Mouse (Mus musculus): ENCODE data around the gene Usp28. TPM values are rescaled to one million over a fixed set of nuclear protein-coding genes. Genes with fewer than 3 reads are reported as not detected.
A peak's percentile ranks its signal among the peaks of the same experiment; 100 is the strongest.

The Usp28 gene
- polyA plus RNA-seq, 1 experiment from 2014 or later, result 5.5 TPM

- peak; percentile 45 for TF ChIP-seq CTCF (IDR thresholded peaks at IDR 0.05; ENCODE audit: low read depth)
- H3K36me3 ChIP-seq (ENCODE audit: control insufficient read depth, insufficient read depth), result peaks cover under 1% of the 10 kb centered on the region; the same call in 1 of the 2 replicates
- H3K4me1 ChIP-seq (replicated peaks; ENCODE audit: control insufficient read depth, insufficient read depth, low read length), result no peaks in the 10 kb centered on the region
- no peak overlapping the region for H3K9ac ChIP-seq (ENCODE audit: low read depth, low read length)
- no peaks in the 10 kb centered on the region for H3K9me3 ChIP-seq (ENCODE audit: control insufficient read depth)
- no peak overlapping the region for H3K4me3 ChIP-seq (ENCODE audit: low read depth, low read length)
- H3K4me2 ChIP-seq (replicated peaks; ENCODE audit: low read depth), result no peak overlapping the region
- no peak overlapping the region for H3K27ac ChIP-seq (ENCODE audit: low read depth, low read length)
- WGBS, result 97% methylated on average over 1 of the region's 1 CpGs
- ATAC-seq, result no peak
- H3K27me3 ChIP-seq (replicated peaks; ENCODE audit: control insufficient read depth, insufficient read depth, low read length), result no peaks in the 10 kb centered on the region
These were observed 10.6 kb downstream of the Usp28 start for GRCm38 (mm10) chr9:48995735-48996134.

GRCm38 (mm10) chr9:48999256-48999655 is 14.1 kb downstream of the Usp28 start:
- ATAC-seq, result no peak

GRCm38 (mm10) chr9:49015824-49016223 is 30.6 kb downstream of the Usp28 start:
- TF ChIP-seq CTCF (IDR thresholded peaks at IDR 0.05; ENCODE audit: low read depth), result no peak
- no peaks in the 10 kb centered on the region for H3K9me3 ChIP-seq (ENCODE audit: control insufficient read depth)
- no peaks in the 10 kb centered on the region for H3K4me1 ChIP-seq (replicated peaks; ENCODE audit: control insufficient read depth, insufficient read depth, low read length)
- no peak overlapping the region for H3K4me2 ChIP-seq (replicated peaks; ENCODE audit: low read depth)
- ATAC-seq, result no peak
- H3K27me3 ChIP-seq (replicated peaks; ENCODE audit: control insufficient read depth, insufficient read depth, low read length), result no peaks in the 10 kb centered on the region
- no peak overlapping the region for H3K27ac ChIP-seq (ENCODE audit: low read depth, low read length)
- H3K4me3 ChIP-seq (ENCODE audit: low read depth, low read length), result no peak overlapping the region
- WGBS, result 71% methylated on average over 7 of the region's 7 CpGs
- peaks cover 31% of the 10 kb centered on the region for H3K36me3 ChIP-seq (ENCODE audit: control insufficient read depth, insufficient read depth)
- H3K9ac ChIP-seq (ENCODE audit: low read depth, low read length), result no peak overlapping the region

More at GRCm38 (mm10) chr9:48999256-48999655, 14.1 kb downstream of the Usp28 start:
- Histone ChIP-seq H3K27me3 (replicated peaks; ENCODE audit: control insufficient read depth, insufficient read depth, low read length) (no peaks in the 10 kb centered on the region), H3K27ac (ENCODE audit: low read depth, low read length) (no peak overlapping the region), H3K4me1 (replicated peaks; ENCODE audit: control insufficient read depth, insufficient read depth, low read length) (no peaks in the 10 kb centered on the region), H3K9ac (ENCODE audit: low read depth, low read length) (no peak overlapping the region), H3K9me3 (ENCODE audit: control insufficient read depth) (no peaks in the 10 kb centered on the region), H3K4me2 (replicated peaks; ENCODE audit: low read depth) (no peak overlapping the region), H3K36me3 (ENCODE audit: control insufficient read depth, insufficient read depth) (peaks cover 16% of the 10 kb centered on the region), H3K4me3 (ENCODE audit: low read depth, low read length) (no peak overlapping the region)
- TF ChIP-seq CTCF (IDR thresholded peaks at IDR 0.05; ENCODE audit: low read depth), result no peak
- WGBS, result 81% methylated on average over 6 of the region's 6 CpGs

- no peak overlapping the region for H3K4me2 ChIP-seq (replicated peaks; ENCODE audit: low read depth)
- H3K36me3 ChIP-seq (ENCODE audit: control insufficient read depth, insufficient read depth), result peaks cover 31% of the 10 kb centered on the region; the same call in 1 of the 2 replicates
- no peak for ATAC-seq
- no peak overlapping the region for H3K4me3 ChIP-seq (ENCODE audit: low read depth, low read length)
- H3K4me1 ChIP-seq (replicated peaks; ENCODE audit: control insufficient read depth, insufficient read depth, low read length), result no peaks in the 10 kb centered on the region
- no peaks in the 10 kb centered on the region for H3K9me3 ChIP-seq (ENCODE audit: control insufficient read depth)
- TF ChIP-seq CTCF (IDR thresholded peaks at IDR 0.05; ENCODE audit: low read depth), result no peak
- no peak overlapping the region for H3K9ac ChIP-seq (ENCODE audit: low read depth, low read length)
- WGBS, result over 99% methylated on average over 5 of the region's 5 CpGs
- H3K27me3 ChIP-seq (replicated peaks; ENCODE audit: control insufficient read depth, insufficient read depth, low read length), result no peaks in the 10 kb centered on the region
- H3K27ac ChIP-seq (ENCODE audit: low read depth, low read length), result no peak overlapping the region
These were observed 36.1 kb downstream of the Usp28 start for GRCm38 (mm10) chr9:49021289-49021688.

- H3K27me3 ChIP-seq (replicated peaks; ENCODE audit: control insufficient read depth, insufficient read depth, low read length), result no peaks in the 10 kb centered on the region
- TF ChIP-seq CTCF (IDR thresholded peaks at IDR 0.05; ENCODE audit: low read depth), result no peak
- H3K9ac ChIP-seq (ENCODE audit: low read depth, low read length), result no peak overlapping the region
- no peaks in the 10 kb centered on the region for H3K9me3 ChIP-seq (ENCODE audit: control insufficient read depth)
- peaks cover 36% of the 10 kb centered on the region; the same call in 1 of the 2 replicates for H3K36me3 ChIP-seq (ENCODE audit: control insufficient read depth, insufficient read depth)
- H3K4me3 ChIP-seq (ENCODE audit: low read depth, low read length), result no peak overlapping the region
- H3K4me1 ChIP-seq (replicated peaks; ENCODE audit: control insufficient read depth, insufficient read depth, low read length), result no peaks in the 10 kb centered on the region
- H3K27ac ChIP-seq (ENCODE audit: low read depth, low read length), result no peak overlapping the region
- no peak overlapping the region for H3K4me2 ChIP-seq (replicated peaks; ENCODE audit: low read depth)
- 89% methylated on average over 5 of the region's 5 CpGs for WGBS
- ATAC-seq, result no peak
These were observed 38.8 kb downstream of the Usp28 start for GRCm38 (mm10) chr9:49023956-49024355.

- Histone ChIP-seq H3K4me2 (replicated peaks; ENCODE audit: low read depth) (no peak overlapping the region), H3K4me3 (ENCODE audit: low read depth, low read length) (no peak overlapping the region), H3K27ac (ENCODE audit: low read depth, low read length) (no peak overlapping the region), H3K9ac (ENCODE audit: low read depth, low read length) (no peak overlapping the region), H3K4me1 (replicated peaks; ENCODE audit: control insufficient read depth, insufficient read depth, low read length) (no peaks in the 10 kb centered on the region), H3K27me3 (replicated peaks; ENCODE audit: control insufficient read depth, insufficient read depth, low read length) (no peaks in the 10 kb centered on the region), H3K36me3 (ENCODE audit: control insufficient read depth, insufficient read depth) (peaks cover 33% of the 10 kb centered on the region; the same call in 1 of the 2 replicates), H3K9me3 (ENCODE audit: control insufficient read depth) (no peaks in the 10 kb centered on the region)
- no peak for ATAC-seq
- 92% methylated on average over 2 of the region's 2 CpGs for WGBS
- TF ChIP-seq CTCF (IDR thresholded peaks at IDR 0.05; ENCODE audit: low read depth), result no peak
These were observed 39.4 kb downstream of the Usp28 start for GRCm38 (mm10) chr9:49024529-49024928.

- WGBS, result 94% methylated on average over 4 of the region's 4 CpGs
- Histone ChIP-seq H3K9ac (ENCODE audit: low read depth, low read length) (no peak overlapping the region), H3K4me3 (ENCODE audit: low read depth, low read length) (no peak overlapping the region), H3K27me3 (replicated peaks; ENCODE audit: control insufficient read depth, insufficient read depth, low read length) (no peaks in the 10 kb centered on the region), H3K9me3 (ENCODE audit: control insufficient read depth) (no peaks in the 10 kb centered on the region), H3K36me3 (ENCODE audit: control insufficient read depth, insufficient read depth) (peaks cover 50% of the 10 kb centered on the region), H3K4me1 (replicated peaks; ENCODE audit: control insufficient read depth, insufficient read depth, low read length) (no peaks in the 10 kb centered on the region), H3K27ac (ENCODE audit: low read depth, low read length) (no peak overlapping the region), H3K4me2 (replicated peaks; ENCODE audit: low read depth) (no peak overlapping the region)
- ATAC-seq, result no peak
- TF ChIP-seq CTCF (IDR thresholded peaks at IDR 0.05; ENCODE audit: low read depth), result no peak
These were observed 49.6 kb downstream of the Usp28 start for GRCm38 (mm10) chr9:49034764-49035163.

All from intestine, postnatal 0 days (tissue).